Mouse (Mus musculus): ENCODE data around the gene Cers2. TPM values are rescaled to one million over a fixed set of nuclear protein-coding genes. Genes with fewer than 3 reads are reported as not detected.

The Cers2 gene
- total RNA-seq (2012; rRNA removed) (70.6 and 81.1 TPM in 2 replicates), total RNA-seq (2014; rRNA removed) (96.7 and 105 TPM in 2 replicates), polyA plus RNA-seq (2012; ENCODE audit: insufficient read length, low read depth) (84.5 and 89.8 TPM in 2 replicates)

GRCm38 (mm10) chr3:95314486-95315093 is at the start of gene Cers2:
Gene Cers2, plus strand, starts transcription at chr3:95314791.
- DNase-seq (ENCODE audit: extremely low read depth): no peak
- Histone ChIP-seq H3K36me3 (replicated peaks in 1 of 2; ENCODE audit: control insufficient read depth in 1 of 2, insufficient read depth in 1 of 2, low read length in 1 of 2) (peaks cover 3 to 19% of the 10 kb centered on the region in 2 experiments), H3K9me3 (replicated peaks; ENCODE audit: low read length) (no peaks in the 10 kb centered on the region), H3K79me2 (replicated peaks; ENCODE audit: control insufficient read depth, extremely low read depth, insufficient read depth, poor library complexity, severe bottlenecking) (peaks cover 40% of the 10 kb centered on the region), H3K27me3 (replicated peaks) (no peaks in the 10 kb centered on the region), H3K4me3 (replicated peaks in 1 of 3; ENCODE audit: low read depth in 2 of 3, low read length in 2 of 3, poor library complexity in 1 of 3) (peak within 1 kb of the TSS; percentile 79 to 85 (median 83)), H3K27ac (ENCODE audit: insufficient read depth, low read depth) (peak within 1 kb of the TSS; percentile 85), H3K9ac (ENCODE audit: insufficient read depth, low read depth) (peak within 1 kb of the TSS; percentile 97), H3K4me2 (ENCODE audit: insufficient read depth, low read depth, poor library complexity, severe bottlenecking) (peak within 1 kb of the TSS; percentile 100), H3K4me1 (ENCODE audit: control insufficient read depth in 1 of 2, insufficient read depth in 2 of 2) (peaks cover 24 to 49% of the 10 kb centered on the region in 2 experiments)
- in situ Hi-C loops (cut with MboI; ENCODE audit: low pct_ligation_motif_present, low pct_unique_long_range_greater_than_20kb, low sequenced_read_pairs) (loop anchor here (5.0 kb wide), 1 partner anchor 38 kb away; no protein-coding TSS in a partner anchor), dilution Hi-C loops (cut with MboI; ENCODE audit: extremely low pct_ligation_motif_present, extremely low pct_unique_long_range_greater_than_20kb, low sequenced_read_pairs) (no loop called here)
- TF ChIP-seq USF1 (IDR thresholded peaks at IDR 0.05; ENCODE audit: low read depth, low read length): peak; percentile 19; the same call in 1 of the 2 replicates
- TF ChIP-seq MAX (IDR thresholded peaks at IDR 0.05; ENCODE audit: low read length): peak; percentile 74; the same call in 1 of the 2 replicates
- no peak for TF ChIP-seq JUND (conservative IDR thresholded peaks at IDR 0.05; ENCODE audit: low read depth, low read length)
- TF ChIP-seq BHLHE40 (IDR thresholded peaks at IDR 0.05; ENCODE audit: low read depth, low read length): peak; percentile 95

GRCm38 (mm10) chr3:95266052-95266451 is 48.5 kb upstream of the Cers2 start:
- H3K9me3 ChIP-seq (replicated peaks; ENCODE audit: low read length): peaks cover 2% of the 10 kb centered on the region
- H3K4me2 ChIP-seq (ENCODE audit: insufficient read depth, low read depth, poor library complexity, severe bottlenecking): no peak overlapping the region
- no peak overlapping the region for H3K9ac ChIP-seq (ENCODE audit: insufficient read depth, low read depth)
- dilution Hi-C loops (cut with MboI; ENCODE audit: extremely low pct_ligation_motif_present, extremely low pct_unique_long_range_greater_than_20kb, low sequenced_read_pairs) (no loop called here), in situ Hi-C loops (cut with MboI; ENCODE audit: low pct_ligation_motif_present, low pct_unique_long_range_greater_than_20kb, low sequenced_read_pairs) (loop anchor here (5.0 kb wide), 1 partner anchor 134 kb away; the partner anchor contains the start of genes Lysmd1 and Scnm1)
- peaks cover 8 to 65% of the 10 kb centered on the region in 2 experiments for H3K36me3 ChIP-seq (replicated peaks in 1 of 2; ENCODE audit: control insufficient read depth in 1 of 2, insufficient read depth in 1 of 2, low read length in 1 of 2)
- TF ChIP-seq GABPA (IDR thresholded peaks at IDR 0.05; ENCODE audit: insufficient replicate concordance, low read depth, low read length) (no peak), MAX (IDR thresholded peaks at IDR 0.05; ENCODE audit: low read length) (no peak), ZMIZ1 (IDR thresholded peaks at IDR 0.05; ENCODE audit: low read depth, low read length) (no peak), TBP (conservative IDR thresholded peaks at IDR 0.05; ENCODE audit: low read depth, low read length) (no peak), ZKSCAN1 (IDR thresholded peaks at IDR 0.05; ENCODE audit: borderline replicate concordance, low read depth, low read length) (no peak), NELFE (IDR thresholded peaks at IDR 0.05; ENCODE audit: low read depth, low read length) (no peak), ELF1 (IDR thresholded peaks at IDR 0.05; ENCODE audit: low read depth, low read length) (no peak), MAFK (IDR thresholded peaks at IDR 0.05; ENCODE audit: insufficient replicate concordance, low read length) (no peak), KAT2A (IDR thresholded peaks at IDR 0.05; ENCODE audit: insufficient replicate concordance, low read length) (no peak), MXI1 (IDR thresholded peaks at IDR 0.05; ENCODE audit: low read depth, low read length) (no peak), NRF1 (IDR thresholded peaks at IDR 0.05; ENCODE audit: low read depth, low read length) (no peak), TCF12 (IDR thresholded peaks at IDR 0.05; ENCODE audit: low read depth, low read length) (no peak)
- H3K27me3 ChIP-seq (replicated peaks): no peaks in the 10 kb centered on the region
- no peaks in the 10 kb centered on the region for H3K79me2 ChIP-seq (replicated peaks; ENCODE audit: control insufficient read depth, extremely low read depth, insufficient read depth, poor library complexity, severe bottlenecking)
- H3K4me1 ChIP-seq (ENCODE audit: control insufficient read depth in 1 of 2, insufficient read depth in 2 of 2): peaks cover 0 to 11% of the 10 kb centered on the region in 2 experiments; a peak in 1 of 4 replicates
- no peak overlapping the region for H3K27ac ChIP-seq (ENCODE audit: insufficient read depth, low read depth)
- H3K4me3 ChIP-seq (replicated peaks in 1 of 3; ENCODE audit: low read depth in 2 of 3, low read length in 2 of 3, poor library complexity in 1 of 3): no peak overlapping the region
- no peak for DNase-seq (ENCODE audit: extremely low read depth)
